Comparison of ENCODE assay signal across 25 mouse cellular contexts in the genomic region with DNA sequence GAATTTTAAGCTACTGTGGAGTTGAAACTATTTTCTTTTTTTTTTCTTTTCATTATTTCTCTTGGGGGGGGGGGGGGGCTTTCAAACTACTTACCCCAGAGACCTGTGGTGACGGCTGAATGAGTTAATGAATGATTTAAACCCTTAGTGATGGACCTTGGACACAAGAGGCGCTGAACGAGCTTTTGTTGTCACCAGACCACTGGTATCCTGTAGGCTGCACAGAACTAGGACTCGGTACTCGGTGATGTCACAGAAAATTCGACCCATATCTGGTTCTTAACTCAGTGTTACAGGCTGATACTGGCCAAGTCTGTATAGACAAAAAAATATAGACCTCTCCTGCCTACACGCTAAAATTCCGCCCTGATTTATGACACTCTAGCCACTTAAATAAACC.
DNase-seq lines count a peak whose midpoint lies in the region; ATAC-seq and TF ChIP-seq lines count a peak whose summit lies in the region.
"Had no signal": no experiment of that assay in that cellular context is flagged by ENCODE, and none has a peak within 500 bp of the region (broad histone marks: within the 10 kb centered on the region; RNA-seq: fewer than 3 reads in every experiment).

No protein-coding gene starts in this region.

- no peak overlapping the region for H3K27ac ChIP-seq in kidney, adult 2 months (ENCODE audit: insufficient read depth, low read depth, low read length)
- H3K27ac ChIP-seq in neural tube, embryonic 14.5 days (ENCODE audit: low read depth, low read length): no peak overlapping the region
- no peak overlapping the region for H3K27ac ChIP-seq in kidney, embryonic 14.5 days (ENCODE audit: low read depth, low read length)
- H3K27ac ChIP-seq: embryonic facial prominence, embryonic 12.5 days; forebrain, embryonic 15.5 days; heart, embryonic 10.5 days; hindbrain, embryonic 15.5 days; midbrain, embryonic 10.5 days had no signal

- peak; percentile 62 for DNase-seq in kidney, adult 2 months
- no peak for DNase-seq in kidney, postnatal 4 days
- no peak for DNase-seq in neural tube, embryonic 10.5 days (ENCODE audit: extremely low spot score, low spot score)
- DNase-seq in right cerebral cortex, postnatal 14 days: no peak
- DNase-seq in cerebellum, adult 11 months: no peak
- DNase-seq: adrenal gland, postnatal 36 days; B cell, adult 2 months; cerebellum, postnatal 10 days; layer of hippocampus, postnatal 36 days; lung, adult 18-20 months; lung, postnatal 10 days; retina, postnatal 1 day; thymus, postnatal 25 days had no signal

- WGBS in kidney, adult 2 months: 36% methylated on average over 8 of the region's 8 CpGs
- WGBS in neural tube, embryonic 14.5 days: 26% methylated on average over 8 of the region's 8 CpGs
- 46% methylated on average over 8 of the region's 8 CpGs for WGBS in kidney, embryonic 14.5 days

- ATAC-seq in neural tube, embryonic 14.5 days (ENCODE audit: low read depth): 0 out of 2 replicates have a peak, but pooled peaks have one; percentile 19
- ATAC-seq in kidney, embryonic 14.5 days (ENCODE audit: low FRiP score, low TSS enrichment): peak; percentile 51; the same call in 1 of the 2 replicates
- ATAC-seq: forebrain, embryonic 15.5 days; Patski had no signal

- TF ChIP-seq CTCF in kidney, adult 2 months (conservative IDR thresholded peaks at IDR 0.05; ENCODE audit: insufficient read depth, insufficient read length, low read depth, low read length): no peak

- H3K27me3 ChIP-seq in kidney, adult 2 months (replicated peaks; ENCODE audit: control insufficient read depth, insufficient read depth, low read length): no peaks in the 10 kb centered on the region
- no peaks in the 10 kb centered on the region for H3K27me3 ChIP-seq in neural tube, embryonic 14.5 days (ENCODE audit: control insufficient read depth, insufficient read depth, low read length)
- no peaks in the 10 kb centered on the region for H3K27me3 ChIP-seq in kidney, embryonic 14.5 days (ENCODE audit: control insufficient read depth, insufficient read depth, low read length)
- H3K27me3 ChIP-seq: CH12.LX; embryonic facial prominence, embryonic 12.5 days; forebrain, embryonic 15.5 days; hindbrain, embryonic 15.5 days; limb, embryonic 12.5 days; Patski had no signal

- no peaks in the 10 kb centered on the region for H3K9me3 ChIP-seq in neural tube, embryonic 14.5 days (ENCODE audit: control insufficient read depth, low read length)
- no peaks in the 10 kb centered on the region for H3K9me3 ChIP-seq in kidney, embryonic 14.5 days (ENCODE audit: control insufficient read depth, low read length)
- H3K9me3 ChIP-seq: embryonic facial prominence, embryonic 12.5 days; forebrain, embryonic 15.5 days; G1E; heart, embryonic 10.5 days; hindbrain, embryonic 15.5 days; limb, embryonic 12.5 days; midbrain, embryonic 10.5 days had no signal

- no peaks in the 10 kb centered on the region for H3K36me3 ChIP-seq in kidney, adult 2 months (ENCODE audit: control insufficient read depth, insufficient read depth, low read length)
- H3K36me3 ChIP-seq in neural tube, embryonic 14.5 days (ENCODE audit: control insufficient read depth, insufficient read depth, low read length): no peaks in the 10 kb centered on the region
- no peaks in the 10 kb centered on the region for H3K36me3 ChIP-seq in kidney, embryonic 14.5 days (ENCODE audit: control insufficient read depth, insufficient read depth, low read length)
- H3K36me3 ChIP-seq: embryonic facial prominence, embryonic 12.5 days; forebrain, embryonic 15.5 days; G1E; heart, embryonic 10.5 days; hindbrain, embryonic 15.5 days; limb, embryonic 12.5 days had no signal

- H3K4me2 ChIP-seq in neural tube, embryonic 14.5 days (ENCODE audit: low read depth, low read length): no peak overlapping the region
- no peak overlapping the region for H3K4me2 ChIP-seq in kidney, embryonic 14.5 days (replicated peaks; ENCODE audit: low read depth, low read length)
- H3K4me2 ChIP-seq: embryonic facial prominence, embryonic 12.5 days; forebrain, embryonic 15.5 days; hindbrain, embryonic 15.5 days; limb, embryonic 12.5 days had no signal

- H3K4me3 ChIP-seq in kidney, adult 2 months (ENCODE audit: insufficient read depth, low read depth, low read length): no peak overlapping the region
- H3K4me3 ChIP-seq in neural tube, embryonic 14.5 days (ENCODE audit: low read depth, low read length): no peak overlapping the region
- H3K4me3 ChIP-seq in kidney, embryonic 14.5 days (ENCODE audit: low read length): no peak overlapping the region
- H3K4me3 ChIP-seq: embryonic facial prominence, embryonic 12.5 days; erythroblast, embryonic 14.5 days; forebrain, embryonic 15.5 days; heart, embryonic 10.5 days; hindbrain, embryonic 15.5 days; limb, embryonic 12.5 days; midbrain, embryonic 10.5 days had no signal

- H3K9ac ChIP-seq in neural tube, embryonic 14.5 days (replicated peaks; ENCODE audit: low read depth, low read length): no peak overlapping the region
- no peak overlapping the region for H3K9ac ChIP-seq in kidney, embryonic 14.5 days (ENCODE audit: low read depth, low read length)
- H3K9ac ChIP-seq: embryonic facial prominence, embryonic 12.5 days; forebrain, embryonic 15.5 days; hindbrain, embryonic 15.5 days; limb, embryonic 12.5 days had no signal

- TF ChIP-seq POLR2A in kidney, adult 2 months (IDR thresholded peaks at IDR 0.05; ENCODE audit: low read depth, low read length): no peak

- peaks cover 20% of the 10 kb centered on the region for H3K4me1 ChIP-seq in kidney, adult 2 months (ENCODE audit: control insufficient read depth, insufficient read depth, low read length)
- H3K4me1 ChIP-seq in neural tube, embryonic 14.5 days (ENCODE audit: control insufficient read depth, insufficient read depth, low read length): 0 out of 2 replicates have a peak, but pooled peaks cover 5% of the 10 kb centered on the region
- H3K4me1 ChIP-seq in kidney, embryonic 14.5 days (ENCODE audit: control insufficient read depth, insufficient read depth, low read length): peaks cover 28% of the 10 kb centered on the region
